Mouse (Mus musculus) liver, postnatal 0 days (tissue): Measurements from ENCODE around the gene Gpr146. TPM values are rescaled to one million over a fixed set of nuclear protein-coding genes. Genes with fewer than 3 reads are reported as not detected.

Experiments used
- ATAC-seq: fragments of 200-750 bp; cut with Nextera tagmentation; 2 replicates; pipeline ENCODE4 v1.8.0; 2017; ENCODE audit warnings: mild to moderate bottlenecking, moderate library complexity
- DNase-seq: peaks from one replicate; pipeline ENCODE4 v3.0.0-alpha.2; 2016
- H3K27ac ChIP-seq: fragments of 300-500 bp; sonication (generic); 2 replicates; pipeline ENCODE4 v1.5.1; 2014; ENCODE audit warnings: antibody characterized with exemption, moderate library complexity, mild to moderate bottlenecking, low read depth
- H3K27me3 ChIP-seq: fragments of 300-500 bp; sonication (generic); 2 replicates; pipeline ENCODE4 v1.6.1; 2014; ENCODE audit warnings: low read length, control low read depth, mixed read lengths; ENCODE audit not compliant: insufficient read depth
- H3K36me3 ChIP-seq: fragments of 300-500 bp; sonication (generic); replicated peaks from 2 replicates; pipeline ENCODE4 v1.6.1; 2014; ENCODE audit warnings: mild to moderate bottlenecking, control low read depth, low read length, moderate library complexity, mixed read lengths; ENCODE audit not compliant: insufficient read depth
- H3K4me1 ChIP-seq: fragments of 300-500 bp; sonication (generic); 2 replicates; pipeline ENCODE4 v1.6.1; 2014; ENCODE audit warnings: antibody characterized with exemption, mild to moderate bottlenecking, control low read depth; ENCODE audit not compliant: insufficient read depth
- H3K4me2 ChIP-seq: fragments of 300-500 bp; sonication (generic); 2 replicates; pipeline ENCODE4 v1.6.1; 2014; ENCODE audit warnings: low read depth, mild to moderate bottlenecking, low read length, moderate library complexity, mixed read lengths
- H3K4me3 ChIP-seq: fragments of 300-500 bp; sonication (generic); 2 replicates; pipeline ENCODE4 v1.5.1; 2014; ENCODE audit warnings: low read depth, low read length
- H3K9ac ChIP-seq: fragments of 300-500 bp; sonication (generic); replicated peaks from 2 replicates; pipeline ENCODE4 v1.6.1; 2014; ENCODE audit warnings: mild to moderate bottlenecking, moderate library complexity
- H3K9me3 ChIP-seq: fragments of 300-500 bp; sonication (generic); 2 replicates; pipeline ENCODE4 v1.6.1; 2016; ENCODE audit warnings: mild to moderate bottlenecking, control low read depth, low read length, mixed read lengths
- CTCF ChIP-seq: sonication (generic); IDR thresholded peaks from 2 replicates; pipeline ENCODE4 v1.5.1; 2016; ENCODE audit warnings: antibody characterized with exemption, low read depth
- EP300 ChIP-seq: IDR thresholded peaks from 2 replicates; pipeline ENCODE4 v1.6.1; 2016; ENCODE audit warnings: antibody characterized with exemption, low read depth, mild to moderate bottlenecking
- WGBS: fragments of 180-500 bp; shearing (Covaris S2); extraction: QIAGEN DNeasy Blood & Tissue Kit; methylation state at CpG from one replicate; pipeline ENCODE4 v1.1.7; 2014; ENCODE audit not compliant: insufficient replicate concordance; 5-methylcytosine and 5-hydroxymethylcytosine counted together
- polyA plus RNA-seq: library from polyadenylated mRNA; unstranded; fragments of >200 nt; fragmentation: Nextera tagmentation; extraction: Ambion mirVana; gene quantifications from 2 replicates; pipeline ENCODE4 v1.2.1, GENCODE M21; 2015

Gene Gpr146
- polyA plus RNA-seq, 1 experiment from 2014 or later, result 14.7 TPM

GRCm38 (mm10) chr5:139438440-139438839 lies 60.9 kb downstream of the Gpr146 start:
- no peak overlapping the region for H3K27ac ChIP-seq
- DNase-seq, result no peak
- ATAC-seq, result no peak
- H3K4me1 ChIP-seq, result peaks cover 4% of the 10 kb centered on the region; the same call in 1 of the 2 replicates
- no peak for TF ChIP-seq EP300
- TF ChIP-seq CTCF, result no peak
- H3K4me3 ChIP-seq, result no peak overlapping the region
- H3K27me3 ChIP-seq, result no peaks in the 10 kb centered on the region
- H3K36me3 ChIP-seq, result no peaks in the 10 kb centered on the region
- no peak overlapping the region for H3K4me2 ChIP-seq
- H3K9me3 ChIP-seq, result no peaks in the 10 kb centered on the region
- H3K9ac ChIP-seq, result no peak overlapping the region
- 83% methylated on average over 12 of the region's 12 CpGs for WGBS

- DNase-seq (no peak), ATAC-seq (no peak)
- no peak overlapping the region for H3K4me3 ChIP-seq
- WGBS, result 91% methylated on average over 5 of the region's 5 CpGs
- H3K9ac ChIP-seq, result no peak overlapping the region
- no peaks in the 10 kb centered on the region for H3K9me3 ChIP-seq
- no peaks in the 10 kb centered on the region for H3K36me3 ChIP-seq
- no peak overlapping the region for H3K4me2 ChIP-seq
- H3K27me3 ChIP-seq, result no peaks in the 10 kb centered on the region
- no peak for TF ChIP-seq CTCF
- no peak overlapping the region for H3K27ac ChIP-seq
- H3K4me1 ChIP-seq, result peaks cover 4% of the 10 kb centered on the region; the same call in 1 of the 2 replicates
Observed at GRCm38 (mm10) chr5:139440451-139440850, 63.0 kb downstream of the Gpr146 start.

- H3K27me3 ChIP-seq, result no peaks in the 10 kb centered on the region
- H3K4me1 ChIP-seq, result peaks cover 4% of the 10 kb centered on the region; the same call in 1 of the 2 replicates
- no peak overlapping the region for H3K27ac ChIP-seq
- no peaks in the 10 kb centered on the region for H3K36me3 ChIP-seq
- H3K9ac ChIP-seq, result no peak overlapping the region
- no peaks in the 10 kb centered on the region for H3K9me3 ChIP-seq
- no peak overlapping the region for H3K4me3 ChIP-seq
- no peak for DNase-seq
- ATAC-seq, result no peak
- TF ChIP-seq EP300 (no peak), CTCF (no peak)
- WGBS, result 85% methylated on average over 11 of the region's 11 CpGs
- no peak overlapping the region for H3K4me2 ChIP-seq
Observed at GRCm38 (mm10) chr5:139440926-139441725, 63.6 kb downstream of the Gpr146 start.

- H3K9me3 ChIP-seq, result no peaks in the 10 kb centered on the region
- DNase-seq (no peak), ATAC-seq (no peak)
- no peak overlapping the region for H3K27ac ChIP-seq
- H3K9ac ChIP-seq, result no peak overlapping the region
- 85% methylated on average over 2 of the region's 2 CpGs for WGBS
- no peak overlapping the region for H3K4me2 ChIP-seq
- TF ChIP-seq CTCF (no peak), EP300 (no peak)
- no peaks in the 10 kb centered on the region for H3K36me3 ChIP-seq
- peaks cover 4% of the 10 kb centered on the region; the same call in 1 of the 2 replicates for H3K4me1 ChIP-seq
- H3K27me3 ChIP-seq, result no peaks in the 10 kb centered on the region
- H3K4me3 ChIP-seq, result no peak overlapping the region
Observed at GRCm38 (mm10) chr5:139441726-139442018, 64.2 kb downstream of the Gpr146 start.

GRCm38 (mm10) chr5:139442428-139442827 lies 64.9 kb downstream of the Gpr146 start:
- no peak for ATAC-seq
- H3K27me3 ChIP-seq, result no peaks in the 10 kb centered on the region
- no peak overlapping the region for H3K4me2 ChIP-seq
- no peaks in the 10 kb centered on the region for H3K9me3 ChIP-seq
- WGBS, result 85% methylated on average over 12 of the region's 12 CpGs
- peaks cover 4% of the 10 kb centered on the region; the same call in 1 of the 2 replicates for H3K4me1 ChIP-seq
- no peak overlapping the region for H3K27ac ChIP-seq
- H3K36me3 ChIP-seq, result no peaks in the 10 kb centered on the region
- no peak overlapping the region for H3K4me3 ChIP-seq
- no peak for TF ChIP-seq EP300
- TF ChIP-seq CTCF, result no peak
- H3K9ac ChIP-seq, result no peak overlapping the region
- no peak for DNase-seq

GRCm38 (mm10) chr5:139442962-139443361 lies 65.5 kb downstream of the Gpr146 start:
- WGBS, result 70% methylated on average over 4 of the region's 4 CpGs
- Histone ChIP-seq H3K36me3 (no peaks in the 10 kb centered on the region), H3K27me3 (no peaks in the 10 kb centered on the region), H3K4me2 (no peak overlapping the region), H3K4me3 (no peak overlapping the region), H3K27ac (no peak overlapping the region), H3K9me3 (no peaks in the 10 kb centered on the region), H3K4me1 (0 out of 2 replicates have a peak, but pooled peaks cover 2% of the 10 kb centered on the region), H3K9ac (no peak overlapping the region)
- ATAC-seq (no peak), DNase-seq (no peak)
- TF ChIP-seq EP300 (no peak), CTCF (no peak)
